Mouse (Mus musculus): ENCODE measurements around the gene Olfr1513. TPM values are rescaled to one million over a fixed set of nuclear protein-coding genes. Genes with fewer than 3 reads are reported as not detected.

Olfr1513 gene
- polyA plus RNA-seq, 1 experiment from 2014 or later, result not detected

Other genes starting within 250 kb of the Olfr1513 start
- gene Rpgrip1, start 245.7 kb downstream of the Olfr1513 start, polyA plus RNA-seq (2014; fragmentation: Nextera tagmentation; extraction: Ambion mirVana), result 49.2 and 52.3 TPM in 2 replicates
- gene Supt16, start 159.0 kb downstream of the Olfr1513 start, polyA plus RNA-seq (2014; fragmentation: Nextera tagmentation; extraction: Ambion mirVana), result 68.9 and 78.4 TPM in 2 replicates
- gene Chd8, start 98.6 kb downstream of the Olfr1513 start, polyA plus RNA-seq (2014; fragmentation: Nextera tagmentation; extraction: Ambion mirVana), result 44.9 and 45.8 TPM in 2 replicates
- 55.2 and 55.7 TPM in 2 replicates for gene Tox4, start 77.3 kb downstream of the Olfr1513 start, polyA plus RNA-seq (2014; fragmentation: Nextera tagmentation; extraction: Ambion mirVana)
- gene Rab2b, start 76.9 kb downstream of the Olfr1513 start, polyA plus RNA-seq (2014; fragmentation: Nextera tagmentation; extraction: Ambion mirVana), result 40.2 and 40.3 TPM in 2 replicates
- gene Mettl3, start 51.3 kb downstream of the Olfr1513 start, polyA plus RNA-seq (2014; fragmentation: Nextera tagmentation; extraction: Ambion mirVana), result 42.4 and 46.9 TPM in 2 replicates
- 25.1 and 30.1 TPM in 2 replicates for gene Sall2, start 27.6 kb downstream of the Olfr1513 start, polyA plus RNA-seq (2014; fragmentation: Nextera tagmentation; extraction: Ambion mirVana)
- not detected in 2 replicates for gene Olfr1512, start 22.8 kb upstream of the Olfr1513 start, polyA plus RNA-seq (2014; fragmentation: Nextera tagmentation; extraction: Ambion mirVana)
- gene Olfr1511, start 41.0 kb upstream of the Olfr1513 start, polyA plus RNA-seq (2014; fragmentation: Nextera tagmentation; extraction: Ambion mirVana), result not detected in 2 replicates
- gene Olfr1510, start 58.0 kb upstream of the Olfr1513 start, polyA plus RNA-seq (2014; fragmentation: Nextera tagmentation; extraction: Ambion mirVana), result not detected in 2 replicates
- not detected in 2 replicates for gene Olfr1509, start 86.6 kb upstream of the Olfr1513 start, polyA plus RNA-seq (2014; fragmentation: Nextera tagmentation; extraction: Ambion mirVana)
- not detected in 2 replicates for gene Olfr1508, start 111.1 kb upstream of the Olfr1513 start, polyA plus RNA-seq (2014; fragmentation: Nextera tagmentation; extraction: Ambion mirVana)
- not detected in 2 replicates for gene Olfr1507, start 139.3 kb upstream of the Olfr1513 start, polyA plus RNA-seq (2014; fragmentation: Nextera tagmentation; extraction: Ambion mirVana)